ENCODE assay signal across 8 mouse cellular contexts in the genomic region with DNA sequence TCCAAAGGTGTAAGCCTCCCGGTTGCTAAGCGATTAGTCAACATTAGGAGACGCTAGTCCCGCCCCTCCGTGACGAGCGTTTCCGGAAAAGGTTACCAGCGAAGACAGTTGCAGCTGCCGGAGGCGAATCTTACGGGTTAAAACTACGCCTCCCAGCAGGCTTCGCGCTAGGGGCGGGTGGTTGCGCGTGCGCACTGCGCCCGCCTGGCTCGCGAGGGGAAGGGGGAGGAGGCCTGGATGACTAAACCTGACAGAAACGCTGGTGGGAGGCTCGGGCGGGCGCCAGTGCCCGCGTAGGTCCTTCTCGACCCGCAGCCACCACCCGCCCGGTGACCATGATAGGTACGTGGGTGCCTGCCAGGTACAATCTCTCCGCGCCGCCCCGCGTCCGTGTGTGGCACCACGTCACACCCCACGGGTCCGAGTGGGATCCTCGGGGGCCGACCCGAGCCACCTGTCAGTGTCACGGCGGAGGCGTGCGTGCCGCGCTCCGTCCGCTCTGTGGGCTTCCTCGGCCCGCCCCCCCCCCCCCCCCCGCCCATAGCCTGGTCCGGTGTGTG. TPM values are rescaled to one million over a fixed set of nuclear protein-coding genes. Genes with fewer than 3 reads are reported as not detected.
DNase-seq lines count a peak whose midpoint lies in the region; ATAC-seq lines count a peak whose summit lies in the region.

A gene (minus strand): TSS at position 164 of the 560 bp plus-strand sequence.
A gene (plus strand): TSS at position 237 of the 560 bp plus-strand sequence.

- no peaks in the 10 kb centered on the region for H3K9me3 ChIP-seq in heart, embryonic 13.5 days
- no peaks in the 10 kb centered on the region for H3K9me3 ChIP-seq in liver, embryonic 12.5 days (replicated peaks)
- H3K9me3 ChIP-seq in stomach, embryonic 15.5 days, result no peaks in the 10 kb centered on the region

- WGBS in heart, embryonic 13.5 days, result under 1% methylated on average over 33 of the region's 58 CpGs
- under 1% methylated on average over 44 of the region's 58 CpGs for WGBS in liver, embryonic 12.5 days (ENCODE audit: insufficient replicate concordance)
- 0% methylated on average over 48 of the region's 58 CpGs for WGBS in stomach, embryonic 15.5 days

- peak within 1 kb of the TSS; percentile 89 for H3K4me2 ChIP-seq in heart, embryonic 13.5 days
- H3K4me2 ChIP-seq in liver, embryonic 12.5 days, result peak within 1 kb of the TSS; percentile 93
- H3K4me2 ChIP-seq in stomach, embryonic 15.5 days, result peak within 1 kb of the TSS; percentile 90

- DNase-seq in CD4-positive, CD25-positive, alpha-beta regulatory T cell, adult 2 months (ENCODE audit: low read depth, low spot score), result peak; percentile 96
- peak; percentile 87 for DNase-seq in fat pad, adult 2 months (ENCODE audit: extremely low read depth, low read depth, low spot score)
- peak; percentile 99 for DNase-seq in kidney, postnatal 10 days
- peak; percentile 98 for DNase-seq in natural killer cell, adult 2 months (ENCODE audit: low spot score in 2 of 2)

- H3K27ac ChIP-seq in brown adipose tissue, adult 24 weeks (replicated peaks; ENCODE audit: low read depth, low read length), result peak within 1 kb of the TSS; percentile 42
- peak within 1 kb of the TSS; percentile 69; the same call in 1 of the 2 replicates for H3K27ac ChIP-seq in heart, embryonic 13.5 days (replicated peaks)
- peak within 1 kb of the TSS; percentile 20; the same call in 1 of the 2 replicates for H3K27ac ChIP-seq in liver, embryonic 12.5 days
- H3K27ac ChIP-seq in stomach, embryonic 15.5 days, result peak within 1 kb of the TSS; percentile 61

- peak within 1 kb of the TSS; percentile 87 for H3K9ac ChIP-seq in heart, embryonic 13.5 days
- H3K9ac ChIP-seq in liver, embryonic 12.5 days, result peak within 1 kb of the TSS; percentile 79
- peak within 1 kb of the TSS; percentile 65 for H3K9ac ChIP-seq in stomach, embryonic 15.5 days

- no peaks in the 10 kb centered on the region for H3K36me3 ChIP-seq in heart, embryonic 13.5 days
- H3K36me3 ChIP-seq in liver, embryonic 12.5 days, result no peaks in the 10 kb centered on the region
- H3K36me3 ChIP-seq in stomach, embryonic 15.5 days, result no peaks in the 10 kb centered on the region

- H3K4me3 ChIP-seq in brown adipose tissue, adult 24 weeks (ENCODE audit: insufficient read depth, low read depth, low read length), result peak within 1 kb of the TSS; percentile 81
- peak within 1 kb of the TSS; percentile 79 for H3K4me3 ChIP-seq in heart, embryonic 13.5 days
- peak within 1 kb of the TSS; percentile 80 for H3K4me3 ChIP-seq in liver, embryonic 12.5 days
- H3K4me3 ChIP-seq in stomach, embryonic 15.5 days (replicated peaks), result peak within 1 kb of the TSS; percentile 77

- H3K27me3 ChIP-seq in heart, embryonic 13.5 days (replicated peaks), result no peaks in the 10 kb centered on the region
- H3K27me3 ChIP-seq in liver, embryonic 12.5 days (replicated peaks), result 0 out of 2 replicates have a peak, but pooled peaks cover 4% of the 10 kb centered on the region
- H3K27me3 ChIP-seq in stomach, embryonic 15.5 days (replicated peaks), result no peaks in the 10 kb centered on the region

- H3K4me1 ChIP-seq in brown adipose tissue, adult 24 weeks (ENCODE audit: control insufficient read depth, insufficient read depth, insufficient read length, low read length), result peaks cover 4% of the 10 kb centered on the region; the same call in 1 of the 2 replicates
- peaks cover 6% of the 10 kb centered on the region for H3K4me1 ChIP-seq in heart, embryonic 13.5 days
- H3K4me1 ChIP-seq in liver, embryonic 12.5 days, result peaks cover 10% of the 10 kb centered on the region; the same call in 1 of the 2 replicates
- H3K4me1 ChIP-seq in stomach, embryonic 15.5 days, result peaks cover 4% of the 10 kb centered on the region; the same call in 1 of the 2 replicates

- peak; percentile 90 for ATAC-seq in heart, embryonic 13.5 days (ENCODE audit: extremely low read depth, insufficient number of reproducible peaks, low FRiP score, low TSS enrichment)
- ATAC-seq in liver, embryonic 12.5 days, result peak; percentile 93
- ATAC-seq in stomach, embryonic 15.5 days (ENCODE audit: insufficient read depth, low FRiP score, low read depth), result peak; percentile 95

RNA-seq across cellular contexts. Expression of the first gene that starts in this region (rescaled TPM):
- 1.6 TPM in 1 of 2 replicates, not detected in the other for polyA plus RNA-seq in brown adipose tissue, adult 24 weeks (2012; ENCODE audit: insufficient read depth, insufficient read length, missing spikeins)
- 0.64 and 0.71 TPM in 2 replicates for polyA plus RNA-seq in heart, embryonic 13.5 days (2015; fragmentation: Nextera tagmentation; extraction: Ambion mirVana)
- polyA plus RNA-seq in liver, embryonic 12.5 days (2016; fragmentation: Nextera tagmentation; extraction: Ambion mirVana), result 0.14 and 0.15 TPM in 2 replicates
- polyA plus RNA-seq in stomach, embryonic 15.5 days (2015; fragmentation: Nextera tagmentation; extraction: Ambion mirVana), result 1.0 and 2.0 TPM in 2 replicates

RNA-seq across cellular contexts. Expression of the second gene that starts in this region (rescaled TPM):
- polyA plus RNA-seq in brown adipose tissue, adult 24 weeks (2012; ENCODE audit: insufficient read depth, insufficient read length, missing spikeins), result 6.3 and 7.2 TPM in 2 replicates
- 1.7 and 1.8 TPM in 2 replicates for polyA plus RNA-seq in heart, embryonic 13.5 days (2015; fragmentation: Nextera tagmentation; extraction: Ambion mirVana)
- polyA plus RNA-seq in liver, embryonic 12.5 days (2016; fragmentation: Nextera tagmentation; extraction: Ambion mirVana), result 0.18 and 0.64 TPM in 2 replicates
- polyA plus RNA-seq in stomach, embryonic 15.5 days (2015; fragmentation: Nextera tagmentation; extraction: Ambion mirVana), result 2.0 and 2.3 TPM in 2 replicates

Comparison
In these comparisons a context has a peak if more than half of its experiments do, and no peak if none do; other contexts are left out.
1. Peak in every context shown above with its lines: DNase-seq, ATAC-seq, H3K4me3 ChIP-seq and H3K27ac ChIP-seq.
2. Peak in ATAC-seq, H3K4me3 ChIP-seq, H3K27ac ChIP-seq, H3K9ac ChIP-seq and H3K4me2 ChIP-seq in liver, embryonic 12.5 days; RNA of the genes that start here not detected or under 1 TPM.